ENCODE assay signal across 9 mouse cellular contexts in genomic region chr4:124847573-124847972, GRCm38 (mm10). TPM values are rescaled to one million over a fixed set of nuclear protein-coding genes. Genes with fewer than 3 reads are reported as not detected.
DNase-seq lines count a peak whose midpoint lies in the region; ATAC-seq and TF ChIP-seq lines count a peak whose summit lies in the region.
"Had no signal": no experiment of that assay in that cellular context is flagged by ENCODE, and none has a peak within 500 bp of the region (broad histone marks: within the 10 kb centered on the region; RNA-seq: fewer than 3 reads in every experiment).

No protein-coding gene starts in this region.

- ATAC-seq in kidney, embryonic 16.5 days (ENCODE audit: low FRiP score, low TSS enrichment) = no peak
- no peak for ATAC-seq in kidney, postnatal 0 days (replicated peaks; ENCODE audit: low FRiP score, low read depth)
- ATAC-seq in liver, embryonic 11.5 days (replicated peaks; ENCODE audit: low FRiP score) = peak; percentile 56
- ATAC-seq in stomach, postnatal 0 days (ENCODE audit: low FRiP score, low TSS enrichment) = no peak

- peak; percentile 89 for TF ChIP-seq CTCF in kidney, postnatal 0 days (IDR thresholded peaks at IDR 0.05; ENCODE audit: low read depth)
- TF ChIP-seq CTCF in stomach, postnatal 0 days (IDR thresholded peaks at IDR 0.05; ENCODE audit: low read depth) = peak; percentile 95

- H3K4me3 ChIP-seq in kidney, embryonic 16.5 days (ENCODE audit: low read length) = no peak overlapping the region
- H3K4me3 ChIP-seq in kidney, postnatal 0 days (replicated peaks; ENCODE audit: low read depth, low read length) = no peak overlapping the region
- no peak overlapping the region for H3K4me3 ChIP-seq in liver, embryonic 11.5 days (ENCODE audit: low read depth, low read length)
- no peak overlapping the region for H3K4me3 ChIP-seq in stomach, postnatal 0 days (ENCODE audit: low read depth, low read length)
- H3K4me3 ChIP-seq: stomach, embryonic 15.5 days had no signal

- H3K9ac ChIP-seq in kidney, embryonic 16.5 days (replicated peaks; ENCODE audit: low read length) = no peak overlapping the region
- no peak overlapping the region for H3K9ac ChIP-seq in kidney, postnatal 0 days (ENCODE audit: low read depth, low read length)
- no peak overlapping the region for H3K9ac ChIP-seq in liver, embryonic 11.5 days (ENCODE audit: low read depth, low read length)
- H3K9ac ChIP-seq in stomach, postnatal 0 days (ENCODE audit: low read length) = no peak overlapping the region
- H3K9ac ChIP-seq: stomach, embryonic 15.5 days had no signal

- H3K27ac ChIP-seq in kidney, embryonic 16.5 days (ENCODE audit: low read length) = no peak overlapping the region
- no peak overlapping the region for H3K27ac ChIP-seq in kidney, postnatal 0 days
- no peak overlapping the region for H3K27ac ChIP-seq in liver, embryonic 11.5 days (ENCODE audit: low read depth, low read length)
- H3K27ac ChIP-seq in stomach, postnatal 0 days (replicated peaks) = no peak overlapping the region
- H3K27ac ChIP-seq: stomach, embryonic 15.5 days had no signal

- WGBS in kidney, embryonic 16.5 days = 12% methylated on average over 8 of the region's 8 CpGs
- 9% methylated on average over 8 of the region's 8 CpGs for WGBS in kidney, postnatal 0 days
- 12% methylated on average over 8 of the region's 8 CpGs for WGBS in liver, embryonic 11.5 days
- 4% methylated on average over 8 of the region's 8 CpGs for WGBS in stomach, postnatal 0 days

- no peak overlapping the region for H3K4me2 ChIP-seq in kidney, embryonic 16.5 days (replicated peaks; ENCODE audit: low read depth, low read length)
- no peak overlapping the region for H3K4me2 ChIP-seq in kidney, postnatal 0 days (ENCODE audit: low read length)
- no peak overlapping the region for H3K4me2 ChIP-seq in liver, embryonic 11.5 days
- H3K4me2 ChIP-seq in stomach, postnatal 0 days (replicated peaks; ENCODE audit: low read depth) = no peak overlapping the region
- H3K4me2 ChIP-seq: stomach, embryonic 15.5 days had no signal

- no peaks in the 10 kb centered on the region for H3K9me3 ChIP-seq in kidney, embryonic 16.5 days (ENCODE audit: low read length)
- no peaks in the 10 kb centered on the region for H3K9me3 ChIP-seq in kidney, postnatal 0 days (replicated peaks; ENCODE audit: low read length)
- H3K9me3 ChIP-seq in liver, embryonic 11.5 days (ENCODE audit: control insufficient read depth, low read length) = no peaks in the 10 kb centered on the region
- H3K9me3 ChIP-seq in stomach, postnatal 0 days (ENCODE audit: control insufficient read depth, low read length) = no peaks in the 10 kb centered on the region
- H3K9me3 ChIP-seq: stomach, embryonic 15.5 days had no signal

- no peak for TF ChIP-seq EP300 in stomach, postnatal 0 days (optimal IDR thresholded peaks at IDR 0.05)

- DNase-seq in kidney, adult 18-20 months = peak; percentile 86
- peak; percentile 86 for DNase-seq in cerebellum, adult 8-10 months
- DNase-seq in frontal cortex, postnatal 36 days (ENCODE audit: low spot score in 2 of 2) = peak; percentile 85 to 87
- peak; percentile 88 for DNase-seq in kidney, postnatal 0 days (ENCODE audit: low spot score)
- DNase-seq in liver, embryonic 11.5 days (ENCODE audit: low spot score) = peak; percentile 83
- peak; percentile 86 for DNase-seq in neural tube, embryonic 10.5 days (ENCODE audit: extremely low spot score, low spot score)
- peak; percentile 79 for DNase-seq in stomach, postnatal 0 days (ENCODE audit: low spot score)

- peaks cover 21% of the 10 kb centered on the region for H3K4me1 ChIP-seq in kidney, embryonic 16.5 days (ENCODE audit: insufficient read depth, low read length)
- H3K4me1 ChIP-seq in kidney, postnatal 0 days (replicated peaks; ENCODE audit: insufficient read depth, low read length) = peaks cover 16% of the 10 kb centered on the region
- peaks cover 13% of the 10 kb centered on the region for H3K4me1 ChIP-seq in liver, embryonic 11.5 days (replicated peaks; ENCODE audit: control insufficient read depth, insufficient read depth, low read length)
- H3K4me1 ChIP-seq in stomach, postnatal 0 days (replicated peaks; ENCODE audit: control insufficient read depth, insufficient read depth) = peaks cover 3% of the 10 kb centered on the region; the same call in 1 of the 2 replicates

- H3K27me3 ChIP-seq in kidney, embryonic 16.5 days (ENCODE audit: insufficient read depth, low read length) = no peaks in the 10 kb centered on the region
- H3K27me3 ChIP-seq in kidney, postnatal 0 days (ENCODE audit: insufficient read depth, low read length) = no peaks in the 10 kb centered on the region
- no peaks in the 10 kb centered on the region for H3K27me3 ChIP-seq in liver, embryonic 11.5 days (replicated peaks; ENCODE audit: control insufficient read depth, insufficient read depth, low read length)
- H3K27me3 ChIP-seq in stomach, postnatal 0 days (ENCODE audit: control insufficient read depth, insufficient read depth, low read length) = no peaks in the 10 kb centered on the region
- H3K27me3 ChIP-seq: stomach, embryonic 15.5 days had no signal

- H3K36me3 ChIP-seq in kidney, embryonic 16.5 days (ENCODE audit: insufficient read depth, low read length) = peaks cover 6% of the 10 kb centered on the region; the same call in 1 of the 2 replicates
- peaks cover 4% of the 10 kb centered on the region; the same call in 1 of the 2 replicates for H3K36me3 ChIP-seq in kidney, postnatal 0 days (ENCODE audit: insufficient read depth, low read length)
- H3K36me3 ChIP-seq in liver, embryonic 11.5 days (ENCODE audit: control insufficient read depth, insufficient read depth, low read length) = peaks cover 10% of the 10 kb centered on the region
- no peaks in the 10 kb centered on the region for H3K36me3 ChIP-seq in stomach, postnatal 0 days (ENCODE audit: control insufficient read depth, insufficient read depth, low read length)

RNA-seq across cellular contexts. Expression of gene Yrdc, which starts 2.9 kb away (rescaled TPM):
- polyA plus RNA-seq in kidney, embryonic 16.5 days (2015; fragmentation: Nextera tagmentation; extraction: Ambion mirVana) = 34.8 and 37.2 TPM in 2 replicates
- 35.1 and 39.2 TPM in 2 replicates for polyA plus RNA-seq in kidney, postnatal 0 days (2015; fragmentation: Nextera tagmentation; extraction: Ambion mirVana)
- polyA plus RNA-seq in liver, embryonic 11.5 days (2014; fragmentation: Nextera tagmentation; extraction: Ambion mirVana) = 43.5 and 49.2 TPM in 2 replicates
- 31.2 and 32.3 TPM in 2 replicates for polyA plus RNA-seq in stomach, postnatal 0 days (2015; fragmentation: Nextera tagmentation; extraction: Ambion mirVana)

RNA-seq across cellular contexts. Expression of gene 1110065P20Rik, which starts 3.4 kb away (rescaled TPM):
- polyA plus RNA-seq in kidney, embryonic 16.5 days (2015; fragmentation: Nextera tagmentation; extraction: Ambion mirVana) = 41.6 and 43.8 TPM in 2 replicates
- 65.1 and 80.9 TPM in 2 replicates for polyA plus RNA-seq in kidney, postnatal 0 days (2015; fragmentation: Nextera tagmentation; extraction: Ambion mirVana)
- polyA plus RNA-seq in liver, embryonic 11.5 days (2014; fragmentation: Nextera tagmentation; extraction: Ambion mirVana) = 25.5 and 26.2 TPM in 2 replicates
- polyA plus RNA-seq in stomach, postnatal 0 days (2015; fragmentation: Nextera tagmentation; extraction: Ambion mirVana) = 64.1 and 65.8 TPM in 2 replicates

RNA-seq across cellular contexts. Expression of gene Maneal, which starts 14.4 kb away (rescaled TPM):
- 0.46 and 0.61 TPM in 2 replicates for polyA plus RNA-seq in kidney, embryonic 16.5 days (2015; fragmentation: Nextera tagmentation; extraction: Ambion mirVana)
- 0.34 and 0.36 TPM in 2 replicates for polyA plus RNA-seq in kidney, postnatal 0 days (2015; fragmentation: Nextera tagmentation; extraction: Ambion mirVana)
- 0.18 and 0.23 TPM in 2 replicates for polyA plus RNA-seq in liver, embryonic 11.5 days (2014; fragmentation: Nextera tagmentation; extraction: Ambion mirVana)
- 0.19 and 0.21 TPM in 2 replicates for polyA plus RNA-seq in stomach, postnatal 0 days (2015; fragmentation: Nextera tagmentation; extraction: Ambion mirVana)

RNA-seq across cellular contexts. Expression of gene Epha10, which starts 33.1 kb away (rescaled TPM):
- polyA plus RNA-seq in kidney, embryonic 16.5 days (2015; fragmentation: Nextera tagmentation; extraction: Ambion mirVana) = 0.06 and 0.12 TPM in 2 replicates
- not detected in 2 replicates for polyA plus RNA-seq in kidney, postnatal 0 days (2015; fragmentation: Nextera tagmentation; extraction: Ambion mirVana)
- 0.08 TPM in 1 of 2 replicates, not detected in the other for polyA plus RNA-seq in liver, embryonic 11.5 days (2014; fragmentation: Nextera tagmentation; extraction: Ambion mirVana)
- 0.17 TPM in 1 of 2 replicates, not detected in the other for polyA plus RNA-seq in stomach, postnatal 0 days (2015; fragmentation: Nextera tagmentation; extraction: Ambion mirVana)

RNA-seq across cellular contexts. Expression of gene Mtf1, which starts 45.7 kb away (rescaled TPM):
- polyA plus RNA-seq in kidney, embryonic 16.5 days (2015; fragmentation: Nextera tagmentation; extraction: Ambion mirVana) = 13.4 and 14.0 TPM in 2 replicates
- polyA plus RNA-seq in kidney, postnatal 0 days (2015; fragmentation: Nextera tagmentation; extraction: Ambion mirVana) = 11.3 and 14.8 TPM in 2 replicates
- 21.2 and 24.2 TPM in 2 replicates for polyA plus RNA-seq in liver, embryonic 11.5 days (2014; fragmentation: Nextera tagmentation; extraction: Ambion mirVana)
- polyA plus RNA-seq in stomach, postnatal 0 days (2015; fragmentation: Nextera tagmentation; extraction: Ambion mirVana) = 10.6 and 11.6 TPM in 2 replicates
